Comparison of ENCODE assay signal across 9 mouse cellular contexts in genomic region chr9:57261516-57261912, GRCm38 (mm10). TPM values are rescaled to one million over a fixed set of nuclear protein-coding genes. Genes with fewer than 3 reads are reported as not detected.
DNase-seq lines count a peak whose midpoint lies in the region; ATAC-seq and TF ChIP-seq lines count a peak whose summit lies in the region.
"Had no signal": no experiment of that assay in that cellular context is flagged by ENCODE, and none has a peak within 500 bp of the region (broad histone marks: within the 10 kb centered on the region; RNA-seq: fewer than 3 reads in every experiment).

No protein-coding gene starts in this region.

- WGBS in embryonic facial prominence, embryonic 10.5 days: under 1% methylated on average over 26 of the region's 26 CpGs
- under 1% methylated on average over 26 of the region's 26 CpGs for WGBS in intestine, postnatal 0 days
- whole genome bisulfite sequencing in midbrain, embryonic 16.5 days: under 1% methylated on average over 26 of the region's 26 CpGs

- peak overlapping the region; percentile 86 for H3K4me3 ChIP-seq in embryonic facial prominence, embryonic 10.5 days
- H3K4me3 ChIP-seq in intestine, postnatal 0 days (ENCODE audit: low read depth, low read length): peak overlapping the region; percentile 89
- peak overlapping the region; percentile 60 for H3K4me3 ChIP-seq in midbrain, embryonic 16.5 days (ENCODE audit: low read depth, low read length)

- no peaks in the 10 kb centered on the region for H3K9me3 ChIP-seq in embryonic facial prominence, embryonic 10.5 days
- H3K9me3 ChIP-seq in intestine, postnatal 0 days (ENCODE audit: control insufficient read depth): no peaks in the 10 kb centered on the region
- no peaks in the 10 kb centered on the region for H3K9me3 ChIP-seq in midbrain, embryonic 16.5 days (replicated peaks; ENCODE audit: control insufficient read depth, low read length, poor library complexity, severe bottlenecking)

- peaks cover 25% of the 10 kb centered on the region for H3K36me3 ChIP-seq in embryonic facial prominence, embryonic 10.5 days (replicated peaks)
- peaks cover 25% of the 10 kb centered on the region for H3K36me3 ChIP-seq in intestine, postnatal 0 days (ENCODE audit: control insufficient read depth, insufficient read depth)
- H3K36me3 ChIP-seq in midbrain, embryonic 16.5 days (ENCODE audit: control insufficient read depth, insufficient read depth, low read length): no peaks in the 10 kb centered on the region

- ATAC-seq in cerebellum, adult (ENCODE audit: insufficient number of reproducible peaks, low FRiP score, low TSS enrichment): no peak
- ATAC-seq in intestine, postnatal 0 days: peak; percentile 50
- peak; percentile 32; the same call in 1 of the 2 replicates for ATAC-seq in midbrain, embryonic 16.5 days

- peaks cover 50% of the 10 kb centered on the region for H3K4me1 ChIP-seq in embryonic facial prominence, embryonic 10.5 days
- peaks cover 11% of the 10 kb centered on the region; the same call in 1 of the 2 replicates for H3K4me1 ChIP-seq in intestine, postnatal 0 days (replicated peaks; ENCODE audit: control insufficient read depth, insufficient read depth, low read length)
- peaks cover 8% of the 10 kb centered on the region; the same call in 1 of the 2 replicates for H3K4me1 ChIP-seq in midbrain, embryonic 16.5 days (ENCODE audit: control insufficient read depth, insufficient read depth, low read length)

- H3K9ac ChIP-seq in intestine, postnatal 0 days (ENCODE audit: low read depth, low read length): peak overlapping the region; percentile 78
- H3K9ac ChIP-seq in midbrain, embryonic 16.5 days (ENCODE audit: low read depth, low read length): peak overlapping the region; percentile 77

- H3K4me2 ChIP-seq in intestine, postnatal 0 days (replicated peaks; ENCODE audit: low read depth): peak overlapping the region; percentile 83
- peak overlapping the region; percentile 97 for H3K4me2 ChIP-seq in midbrain, embryonic 16.5 days (ENCODE audit: low read length)

- H3K27ac ChIP-seq in embryonic facial prominence, embryonic 10.5 days (replicated peaks): peak overlapping the region; percentile 92
- H3K27ac ChIP-seq in intestine, postnatal 0 days (ENCODE audit: low read depth, low read length): peak overlapping the region; percentile 81
- H3K27ac ChIP-seq in midbrain, embryonic 16.5 days (ENCODE audit: low read length): no peak overlapping the region

- H3K27me3 ChIP-seq in embryonic facial prominence, embryonic 10.5 days (replicated peaks; ENCODE audit: low read depth, poor library complexity, severe bottlenecking): peaks cover 39% of the 10 kb centered on the region
- no peaks in the 10 kb centered on the region for H3K27me3 ChIP-seq in intestine, postnatal 0 days (replicated peaks; ENCODE audit: control insufficient read depth, insufficient read depth, low read length)
- H3K27me3 ChIP-seq in midbrain, embryonic 16.5 days (ENCODE audit: control insufficient read depth, insufficient read depth, low read depth, low read length): no peaks in the 10 kb centered on the region; the same call in 1 of the 2 replicates

- DNase-seq in cerebellum, adult 11 months: peak; percentile 33
- DNase-seq in embryonic facial prominence, embryonic 10.5 days (ENCODE audit: low spot score): peak; percentile 59
- DNase-seq in heart, adult 18-20 months: peak; percentile 81
- peak; percentile 74 for DNase-seq in liver
- DNase-seq in spleen, postnatal 4 days (ENCODE audit: low spot score in 2 of 2): peak; percentile 71 to 87

- TF ChIP-seq CTCF in intestine, postnatal 0 days (IDR thresholded peaks at IDR 0.05; ENCODE audit: low read depth): no peak

RNA-seq across cellular contexts. Expression of gene 1700017B05Rik, which starts 0.9 kb away (rescaled TPM):
- polyA plus RNA-seq in embryonic facial prominence, embryonic 10.5 days (2016; fragmentation: Nextera tagmentation; extraction: Ambion mirVana): 15.6 and 16.8 TPM in 2 replicates
- total RNA-seq in heart, adult 18-20 months (2021): 10 to 100 TPM in 1 of 2 experiments, 1 to 10 TPM in 1; 8.9 to 11.5 TPM
- polyA plus RNA-seq in intestine, postnatal 0 days (2015; fragmentation: Nextera tagmentation; extraction: Ambion mirVana): 12.8 and 14.2 TPM in 2 replicates
- 3.0 and 4.2 TPM in 2 replicates for polyA plus RNA-seq in midbrain, embryonic 16.5 days (2015; fragmentation: Nextera tagmentation; extraction: Ambion mirVana)

RNA-seq across cellular contexts. Expression of gene Trcg1, which starts 25.2 kb away (rescaled TPM):
- 0.07 TPM in 1 of 2 replicates, not detected in the other for polyA plus RNA-seq in embryonic facial prominence, embryonic 10.5 days (2016; fragmentation: Nextera tagmentation; extraction: Ambion mirVana)
- not detected for total RNA-seq in heart, adult 18-20 months (2021)
- not detected in 2 replicates for polyA plus RNA-seq in intestine, postnatal 0 days (2015; fragmentation: Nextera tagmentation; extraction: Ambion mirVana)
- not detected in 2 replicates for polyA plus RNA-seq in midbrain, embryonic 16.5 days (2015; fragmentation: Nextera tagmentation; extraction: Ambion mirVana)
- total RNA-seq: layer of hippocampus, adult 8-10 months had no signal
